Mouse (Mus musculus): ENCODE measurements around the gene Vps52. TPM values are rescaled to one million over a fixed set of nuclear protein-coding genes. Genes with fewer than 3 reads are reported as not detected.
A peak's percentile ranks its signal among the peaks of the same experiment; 100 is the strongest.
"Not testable (repeated sequence)": the region's sequence is repeated elsewhere in the genome, so short reads cannot be mapped to it uniquely, and the experiment has no call there.

Vps52 gene
- total RNA-seq, 1 experiment from 2014 or later, result 52.9 TPM

DNA sequence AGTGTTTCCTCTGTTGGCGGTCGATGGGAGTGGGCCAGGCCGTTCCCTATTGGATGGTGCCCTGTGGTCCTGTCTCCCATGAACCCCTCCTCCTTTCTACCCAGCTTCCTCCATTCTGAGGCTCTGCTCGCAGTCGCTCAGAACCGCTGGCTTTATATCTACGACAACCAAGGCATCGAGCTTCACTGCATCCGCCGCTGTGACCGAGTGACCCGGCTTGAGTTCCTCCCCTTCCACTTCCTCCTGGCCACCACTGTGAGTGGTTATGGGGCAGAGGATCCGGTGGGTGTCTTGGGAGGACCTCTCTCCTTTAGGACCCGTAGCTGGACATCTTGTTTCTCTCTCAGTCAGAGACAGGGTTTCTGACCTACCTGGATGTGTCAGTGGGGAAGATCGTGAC, 12.2 kb upstream of the Vps52 start:
- no peak for DNase-seq

DNA sequence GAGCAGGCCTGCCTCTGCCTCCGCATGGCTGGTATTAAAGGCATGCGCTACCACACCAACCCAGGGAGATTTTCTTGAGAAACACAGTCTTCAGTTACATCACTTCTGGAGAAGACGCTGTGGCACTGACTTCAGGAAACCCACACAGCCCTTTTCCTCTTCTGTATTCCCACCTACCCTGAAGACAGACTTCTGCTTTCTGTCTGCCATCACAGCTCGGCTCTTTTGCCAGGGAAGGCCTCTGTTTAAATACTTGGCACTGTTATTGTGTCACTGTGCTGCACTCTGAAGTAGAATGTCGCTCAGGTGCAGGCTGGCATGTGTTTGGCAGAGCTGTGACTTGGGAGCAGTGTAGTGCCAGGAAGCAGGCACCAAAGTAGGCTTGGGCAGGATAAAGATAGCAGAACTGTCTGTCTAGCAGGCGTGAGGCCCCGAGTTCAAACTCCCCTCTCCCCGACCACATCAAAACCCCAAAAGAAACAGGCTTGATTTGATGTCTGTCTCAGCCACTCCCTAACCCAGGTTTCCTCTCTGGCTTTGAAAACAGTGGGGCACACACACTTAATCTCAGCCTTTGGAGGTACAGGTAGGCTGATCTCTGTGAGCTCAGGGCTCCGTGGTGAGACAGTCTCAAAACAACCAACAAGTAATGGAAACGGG, 8.1 kb upstream of the Vps52 start:
- no peak for DNase-seq

DNA sequence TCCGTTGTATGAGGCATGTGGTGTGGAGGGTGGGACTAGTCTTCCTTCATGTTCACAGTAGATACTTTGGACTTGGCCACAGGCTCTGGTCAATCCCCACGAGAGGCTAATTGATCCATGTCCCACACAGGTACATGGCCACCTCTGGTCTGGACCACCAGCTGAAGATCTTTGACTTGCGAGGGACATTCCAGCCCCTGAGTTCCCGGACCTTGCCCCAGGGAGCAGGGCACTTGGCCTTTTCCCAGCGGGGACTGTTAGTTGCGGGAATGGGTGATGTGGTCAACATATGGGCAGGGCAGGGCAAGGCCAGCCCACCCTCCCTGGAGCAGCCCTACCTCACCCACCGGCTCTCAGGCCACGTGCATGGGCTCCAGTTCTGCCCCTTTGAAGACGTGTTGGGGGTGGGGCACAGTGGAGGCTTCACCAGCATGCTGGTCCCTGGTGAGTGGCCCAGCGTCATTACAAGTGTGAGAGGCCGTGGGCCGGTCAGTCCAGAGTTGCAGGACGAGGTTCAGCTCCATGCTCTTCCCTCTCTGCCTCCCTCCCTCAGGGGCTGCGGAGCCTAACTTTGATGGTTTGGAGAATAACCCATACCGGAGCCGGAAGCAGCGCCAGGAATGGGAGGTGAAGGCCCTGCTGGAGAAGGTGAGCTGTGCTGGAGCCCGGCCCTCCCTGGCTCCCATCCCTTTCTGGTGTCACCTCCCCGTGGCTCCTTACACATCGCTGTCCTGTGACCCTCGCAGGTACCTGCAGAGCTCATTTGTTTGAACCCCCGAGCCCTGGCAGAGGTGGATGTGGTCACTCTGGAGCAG, 7.3 kb upstream of the Vps52 start:
- no peak for DNase-seq

DNA sequence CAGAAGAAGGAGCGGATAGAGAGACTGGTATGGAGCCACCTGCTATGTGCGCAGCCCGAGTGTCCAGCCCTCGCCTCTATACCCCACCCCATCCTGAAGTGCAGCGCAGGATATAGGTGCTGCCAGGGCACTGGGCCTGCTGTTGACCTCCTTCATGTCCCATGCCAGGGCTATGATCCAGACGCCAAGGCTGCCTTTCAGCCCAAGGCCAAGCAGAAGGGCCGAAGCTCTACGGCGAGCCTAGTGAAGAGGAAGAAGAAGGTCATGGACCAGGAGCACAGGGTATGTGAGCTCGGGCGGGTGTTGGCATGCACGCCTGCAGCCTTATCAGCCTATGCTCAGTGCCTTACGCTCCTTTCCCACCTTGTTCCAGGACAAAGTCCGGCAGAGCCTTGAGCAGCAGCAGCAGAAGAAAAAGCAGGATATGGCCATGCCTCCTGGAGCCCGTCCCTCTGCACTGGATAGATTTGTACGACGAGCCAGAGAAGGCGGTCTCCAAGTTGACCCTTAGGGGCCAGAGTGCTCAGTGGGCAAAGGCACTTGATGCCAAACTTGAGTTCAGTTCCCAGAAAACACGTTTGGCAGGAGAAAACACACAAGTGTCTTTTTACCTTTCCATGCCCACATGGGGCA, 6.6 kb upstream of the Vps52 start:
- peak; percentile 61 for DNase-seq

DNA sequence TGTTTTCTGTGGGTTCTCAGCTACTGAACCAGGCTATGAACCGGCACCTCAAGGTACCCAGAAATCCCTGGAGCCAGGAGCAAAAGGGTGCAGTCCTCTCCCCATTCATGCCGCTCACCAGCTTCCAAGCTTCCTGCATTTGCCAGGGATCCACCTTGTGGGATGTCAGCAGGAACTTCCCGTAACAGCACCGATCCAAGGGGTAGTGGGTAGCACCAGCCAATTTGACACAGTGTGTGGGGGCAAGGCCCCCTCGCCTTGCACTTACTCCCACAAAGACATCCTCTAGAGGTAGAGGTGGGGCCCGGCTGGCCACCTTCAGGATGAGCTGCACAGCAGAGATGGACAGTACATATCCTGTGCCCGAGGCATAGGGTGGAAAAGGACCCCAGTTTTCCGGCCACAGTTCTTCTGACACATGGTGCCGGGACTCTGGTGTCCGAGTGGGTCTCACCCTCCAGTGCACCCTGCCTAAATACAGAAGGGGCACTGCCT, 5.4 kb upstream of the Vps52 start:
- no peak for DNase-seq

DNA sequence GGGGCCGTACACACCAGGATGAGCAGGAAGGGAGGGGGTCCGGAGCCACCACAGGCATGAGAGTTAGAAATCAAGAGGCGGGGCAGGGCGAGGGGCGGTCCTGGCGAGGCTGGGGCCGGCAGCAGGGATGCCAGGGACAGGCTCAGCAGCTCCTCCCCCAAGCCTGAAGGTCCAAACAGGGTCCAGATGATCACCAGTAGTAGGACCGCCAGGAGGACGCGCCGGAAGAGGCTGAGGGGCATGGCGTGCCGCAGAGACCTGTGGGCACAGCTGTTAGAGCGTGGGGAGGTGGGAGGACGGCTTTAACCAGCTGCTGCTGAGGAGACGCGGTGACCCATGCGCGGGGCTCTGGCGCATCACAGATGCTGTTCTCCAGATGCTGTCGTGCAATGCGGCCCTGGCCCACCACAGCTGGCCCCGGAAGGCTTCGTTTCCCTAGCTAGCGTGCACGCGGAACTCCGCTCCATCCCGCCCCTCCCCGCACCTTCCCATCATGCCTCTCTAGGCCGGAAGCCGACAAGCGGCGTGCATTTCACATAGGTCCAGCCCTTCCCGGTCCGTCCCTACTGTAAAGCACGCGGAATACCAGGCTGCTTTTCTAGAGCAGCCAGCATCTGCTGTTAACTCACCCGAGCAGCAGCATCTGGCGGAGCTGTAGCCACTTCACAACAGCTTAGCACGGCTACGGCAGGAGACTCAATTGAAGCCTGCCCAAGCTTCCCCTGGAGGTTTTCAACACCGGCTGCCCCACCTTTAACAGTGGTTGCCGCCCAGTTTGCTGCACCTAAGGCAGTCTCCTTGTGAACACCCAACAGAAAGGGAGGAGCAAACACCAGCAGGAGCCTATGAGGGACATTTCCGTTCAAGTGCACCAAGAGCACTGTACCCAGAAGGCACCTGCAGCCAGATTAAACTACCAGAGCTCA, 4.3 kb upstream of the Vps52 start, which contains the start of gene B3galt4:
B3galt4 (minus strand) TSS at position 468 of the 926 bp plus-strand sequence.
- DNase-seq, result peak; percentile 91

DNA sequence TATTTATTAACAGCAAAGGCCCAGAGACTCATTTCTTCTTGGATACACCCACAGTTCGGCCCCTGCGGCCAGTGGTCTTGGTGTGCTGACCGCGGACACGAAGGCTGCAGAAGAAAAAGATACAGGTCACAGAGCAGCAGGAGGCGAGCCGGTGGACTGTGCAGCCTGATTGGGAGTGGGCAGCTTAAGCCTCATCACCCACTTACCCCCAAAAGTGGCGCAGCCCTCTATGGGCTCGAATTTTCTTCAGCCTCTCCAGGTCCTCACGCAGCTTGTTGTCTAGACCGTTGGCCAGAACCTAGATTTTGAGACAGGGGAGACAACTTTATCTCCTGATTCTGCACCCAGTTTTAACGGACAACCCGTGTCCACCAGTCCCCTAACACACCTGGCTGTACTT, 3.6 kb upstream of the Vps52 start:
- DNase-seq, result not testable (repeated sequence)

DNA sequence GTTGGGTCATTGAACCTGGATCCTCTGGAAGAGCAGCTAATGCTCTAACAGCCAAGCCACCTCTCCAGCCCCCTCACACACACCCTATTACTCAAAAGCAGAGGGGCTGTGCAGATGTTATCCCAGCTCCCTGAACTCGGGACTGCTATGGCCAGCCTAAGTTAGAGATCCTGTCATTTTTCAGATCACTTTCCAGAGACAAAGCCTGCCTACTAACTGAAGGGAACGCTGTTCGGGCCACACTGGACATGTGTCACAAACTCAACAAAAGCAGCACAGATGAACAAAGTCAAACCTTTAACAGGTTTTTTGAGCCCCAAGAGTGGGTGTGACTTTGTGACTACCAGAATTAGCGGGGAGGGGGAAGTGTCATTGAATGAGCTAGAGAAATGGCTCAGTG, 2.7 kb upstream of the Vps52 start:
- DNase-seq, result no peak

DNA sequence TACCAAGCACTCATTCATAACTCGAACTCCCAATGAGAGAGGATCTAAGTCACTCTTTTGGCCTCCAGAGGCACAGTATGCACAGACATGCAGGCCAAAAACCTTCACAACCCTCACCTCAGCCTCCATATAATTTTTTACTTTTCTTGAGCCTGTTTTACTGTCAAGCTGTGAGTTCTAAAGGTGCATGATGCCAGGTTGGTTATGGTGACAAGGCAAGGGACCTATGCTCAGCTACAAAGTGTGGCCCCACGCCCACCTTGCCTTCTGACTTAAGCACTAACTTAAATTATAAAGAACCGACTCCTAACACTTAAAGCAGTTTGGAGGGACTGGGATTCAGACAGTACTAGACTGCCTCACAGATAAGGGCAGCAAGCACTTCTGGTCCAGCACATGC, 2.3 kb upstream of the Vps52 start:
- no peak for DNase-seq

DNA sequence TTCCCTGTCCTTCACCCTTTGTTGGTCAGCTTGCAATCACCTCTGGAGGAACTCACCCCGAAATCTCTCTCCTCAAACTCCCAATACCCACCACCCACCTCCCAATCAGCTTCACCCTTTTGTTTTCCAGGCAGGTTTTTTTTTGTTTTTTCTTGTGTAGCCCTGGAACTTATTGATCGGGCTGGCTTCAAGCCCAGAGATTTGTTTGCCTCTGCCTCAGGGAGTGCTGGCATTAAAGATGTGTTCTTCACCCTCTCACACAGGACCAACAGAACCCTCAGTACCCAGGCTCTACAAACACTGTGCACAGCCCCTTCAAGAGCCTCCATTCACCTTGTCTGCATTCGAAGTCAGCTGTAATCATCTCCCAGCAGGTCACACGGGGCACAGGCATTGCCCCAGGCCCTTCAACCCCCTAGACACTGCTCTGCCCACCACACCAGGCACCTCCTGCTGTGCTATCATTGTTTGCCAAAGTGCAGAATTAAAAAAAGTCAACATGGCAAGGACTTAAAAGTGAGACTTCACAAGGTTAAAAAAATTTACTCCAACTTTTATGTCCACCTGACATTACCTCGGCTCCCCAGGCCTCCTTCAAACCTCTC, 1.5 kb upstream of the Vps52 start:
- DNase-seq, result no peak

DNA sequence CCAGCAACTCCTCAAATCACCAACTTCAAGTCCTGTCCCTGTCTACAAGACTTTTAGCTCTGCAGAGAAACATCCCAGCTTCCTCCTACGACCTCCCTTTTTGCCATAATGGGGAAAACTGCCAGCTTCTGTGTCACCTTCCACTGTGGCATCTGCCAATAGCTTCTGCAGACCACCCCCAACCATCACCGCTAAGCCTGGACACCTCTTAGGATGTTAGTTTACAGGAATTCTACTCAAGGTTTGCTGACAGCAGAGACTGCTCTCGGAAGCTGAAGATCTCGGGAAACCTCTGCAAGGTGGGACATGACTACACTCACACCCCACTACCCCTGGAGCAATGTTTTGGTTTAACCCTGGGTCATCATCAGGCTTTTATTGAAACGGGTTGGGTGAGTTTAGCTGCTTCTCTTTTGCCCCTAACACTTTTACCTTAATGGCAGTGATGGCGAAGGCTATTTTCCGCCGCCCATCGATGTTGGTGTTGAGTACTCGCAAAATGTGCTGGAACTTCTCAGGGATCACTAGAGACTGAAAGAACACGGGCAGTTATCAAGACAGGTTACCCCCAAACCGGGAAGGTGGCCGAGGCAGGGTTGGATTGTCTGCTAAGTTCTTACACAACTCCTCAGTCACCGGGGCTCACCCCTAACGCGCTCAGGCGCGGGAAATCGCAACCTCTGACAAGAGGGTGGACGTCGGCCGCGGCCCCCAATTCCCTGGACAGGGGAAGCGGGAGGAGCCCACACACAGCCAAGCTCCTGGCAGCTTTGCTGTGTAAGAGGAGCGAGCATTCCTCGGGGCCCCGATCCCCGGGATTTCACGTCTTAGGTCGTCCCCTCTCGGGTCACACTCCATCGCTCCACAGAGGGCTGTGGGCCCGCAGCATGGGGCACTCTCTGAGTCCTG, 712 bp upstream of the Vps52 start:
- DNase-seq, result peak; percentile 64

DNA sequence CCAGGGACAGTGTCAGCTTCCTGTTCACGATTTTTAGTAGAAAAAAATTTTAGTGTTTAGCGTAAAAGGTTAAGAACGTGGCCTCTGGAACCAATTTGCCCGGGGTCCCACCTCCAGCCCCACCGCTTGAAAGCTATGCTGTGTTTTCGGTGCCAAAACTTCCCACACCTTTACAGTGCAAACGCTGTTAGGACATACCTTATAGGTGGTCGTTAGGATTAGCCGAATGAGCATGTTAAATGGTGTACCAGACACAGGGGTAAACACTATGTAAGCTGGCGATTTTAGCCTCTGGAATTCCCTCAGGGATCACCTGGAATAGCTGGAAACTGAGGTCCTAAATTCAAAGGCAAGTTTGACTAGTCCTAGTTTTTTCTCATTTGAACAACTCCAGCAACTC, 724 bp downstream of the Vps52 start:
- no peak for DNase-seq

DNA sequence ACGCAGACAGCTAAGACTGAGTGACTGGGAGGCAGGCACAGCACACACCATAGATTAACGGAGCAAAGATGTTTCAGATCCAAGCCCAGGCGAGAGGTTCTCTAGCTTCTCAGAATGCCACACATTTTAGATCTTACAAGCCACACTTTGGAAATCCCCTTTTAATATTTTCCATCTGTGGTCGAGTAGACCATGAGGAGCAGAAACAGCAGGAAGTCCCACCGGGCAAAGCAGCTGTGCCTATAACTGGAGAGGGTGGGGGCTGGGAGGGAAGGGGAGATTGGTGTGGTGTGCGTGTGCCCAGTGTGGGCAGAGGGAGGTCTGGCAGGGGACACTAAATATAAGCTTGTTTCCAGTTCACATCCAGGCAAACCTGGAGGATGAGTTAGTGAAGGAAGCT, 1.9 kb downstream of the Vps52 start:
- DNase-seq, result no peak

DNA sequence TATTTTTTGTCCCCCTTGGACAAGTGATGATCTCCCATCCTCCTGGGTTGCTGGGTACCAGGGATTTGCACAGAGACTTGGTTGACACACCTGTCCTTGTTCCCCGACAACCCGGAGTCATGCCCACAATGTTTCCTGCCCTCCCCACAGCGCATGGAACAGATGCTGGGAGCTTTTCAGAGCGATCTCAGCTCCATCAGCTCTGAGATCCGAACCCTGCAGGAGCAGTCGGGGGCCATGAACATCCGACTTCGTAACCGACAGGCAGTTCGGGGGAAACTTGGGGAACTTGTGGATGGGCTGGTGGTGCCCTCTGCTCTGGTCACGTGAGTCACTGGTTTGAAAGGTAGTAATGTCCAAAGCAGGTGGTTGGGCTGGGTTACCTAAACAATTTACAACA, 2.8 kb downstream of the Vps52 start:
- DNase-seq, result no peak

DNA sequence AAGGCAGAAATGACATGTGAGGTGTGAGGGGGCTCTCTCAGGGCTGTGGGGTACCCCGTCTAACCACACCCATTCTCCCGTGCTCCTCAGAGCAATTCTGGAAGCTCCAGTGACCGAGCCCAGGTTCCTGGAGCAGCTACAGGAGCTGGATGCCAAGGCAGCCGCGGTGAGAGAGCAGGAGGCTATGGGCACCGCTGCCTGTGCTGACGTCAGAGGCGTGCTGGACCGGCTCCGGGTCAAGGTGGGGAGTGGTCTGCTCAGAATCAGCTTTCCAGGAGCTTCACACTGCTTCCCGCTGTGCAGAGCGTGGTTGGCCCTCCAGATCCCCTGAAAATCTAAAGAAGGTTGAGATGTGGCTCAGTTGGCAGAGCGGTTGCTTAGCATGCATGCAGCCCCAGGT, 3.5 kb downstream of the Vps52 start:
- no peak for DNase-seq

DNA sequence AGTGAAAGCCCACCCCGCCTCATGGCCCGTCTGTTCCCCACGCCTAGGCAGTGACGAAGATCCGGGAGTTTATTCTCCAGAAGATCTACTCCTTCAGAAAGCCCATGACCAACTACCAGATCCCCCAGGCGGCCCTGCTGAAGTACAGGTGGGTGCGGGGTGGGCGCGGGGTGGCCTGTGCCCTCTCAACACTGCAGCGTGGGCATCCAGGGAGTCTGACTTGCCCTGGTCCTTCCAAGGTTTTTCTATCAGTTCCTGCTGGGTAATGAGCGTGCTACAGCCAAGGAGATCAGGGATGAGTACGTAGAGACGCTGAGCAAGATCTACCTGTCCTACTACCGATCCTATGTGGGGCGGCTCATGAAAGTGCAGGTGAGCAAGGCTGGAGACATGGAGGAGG, 4.3 kb downstream of the Vps52 start:
- no peak for DNase-seq

DNA sequence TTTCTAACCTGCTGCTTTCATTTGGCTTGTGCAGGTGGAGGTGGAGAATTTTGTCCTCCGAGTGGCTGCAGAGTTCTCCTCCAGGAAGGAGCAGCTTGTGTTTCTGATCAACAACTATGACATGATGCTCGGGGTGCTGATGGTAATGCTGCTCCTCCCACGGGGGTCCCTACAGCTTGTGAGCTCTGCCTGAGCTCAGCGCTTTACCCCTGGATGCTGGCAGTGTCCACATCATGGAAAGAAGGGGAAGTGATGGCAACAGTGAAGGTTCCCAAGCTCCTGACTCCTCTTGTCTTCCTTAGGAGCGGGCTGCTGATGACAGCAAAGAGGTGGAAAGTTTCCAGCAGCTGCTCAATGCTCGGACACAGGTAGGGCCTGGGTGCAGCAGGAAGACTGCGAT, 7.3 kb downstream of the Vps52 start:
- DNase-seq, result no peak

DNA sequence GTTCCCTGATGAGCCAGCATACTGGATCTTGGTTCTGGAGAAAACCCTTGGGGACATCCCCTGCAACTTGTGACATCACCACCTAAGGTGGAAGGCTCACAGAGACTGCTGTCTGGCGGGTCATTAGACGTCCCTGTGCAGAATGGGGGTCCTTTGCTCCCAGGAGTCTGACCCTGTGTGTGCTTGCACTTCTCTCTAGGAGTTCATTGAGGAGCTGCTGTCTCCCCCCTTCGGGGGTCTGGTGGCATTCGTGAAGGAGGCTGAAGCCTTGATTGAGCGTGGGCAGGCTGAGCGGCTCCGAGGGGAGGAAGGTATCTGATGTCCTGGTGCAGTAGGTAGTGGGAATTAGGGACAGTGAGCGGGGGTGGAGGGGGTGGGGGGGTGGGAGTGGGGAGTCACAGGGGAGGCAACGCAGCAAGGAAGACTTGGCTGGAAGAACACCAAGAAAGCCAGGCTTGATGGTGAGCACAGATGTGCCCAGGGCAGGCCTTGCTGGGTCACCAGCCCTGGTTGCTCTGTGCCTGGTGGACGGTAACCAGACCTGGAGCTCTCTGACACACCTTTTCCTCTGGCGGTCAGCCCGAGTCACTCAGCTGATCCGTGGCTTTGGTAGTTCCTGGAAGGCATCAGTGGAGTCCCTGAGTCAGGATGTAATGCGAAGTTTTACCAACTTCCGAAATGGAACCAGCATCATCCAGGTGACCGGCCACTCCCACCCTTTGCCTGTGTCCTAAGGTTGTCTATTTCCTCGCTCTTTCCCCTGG, 9.7 kb downstream of the Vps52 start:
- no peak for DNase-seq

DNA sequence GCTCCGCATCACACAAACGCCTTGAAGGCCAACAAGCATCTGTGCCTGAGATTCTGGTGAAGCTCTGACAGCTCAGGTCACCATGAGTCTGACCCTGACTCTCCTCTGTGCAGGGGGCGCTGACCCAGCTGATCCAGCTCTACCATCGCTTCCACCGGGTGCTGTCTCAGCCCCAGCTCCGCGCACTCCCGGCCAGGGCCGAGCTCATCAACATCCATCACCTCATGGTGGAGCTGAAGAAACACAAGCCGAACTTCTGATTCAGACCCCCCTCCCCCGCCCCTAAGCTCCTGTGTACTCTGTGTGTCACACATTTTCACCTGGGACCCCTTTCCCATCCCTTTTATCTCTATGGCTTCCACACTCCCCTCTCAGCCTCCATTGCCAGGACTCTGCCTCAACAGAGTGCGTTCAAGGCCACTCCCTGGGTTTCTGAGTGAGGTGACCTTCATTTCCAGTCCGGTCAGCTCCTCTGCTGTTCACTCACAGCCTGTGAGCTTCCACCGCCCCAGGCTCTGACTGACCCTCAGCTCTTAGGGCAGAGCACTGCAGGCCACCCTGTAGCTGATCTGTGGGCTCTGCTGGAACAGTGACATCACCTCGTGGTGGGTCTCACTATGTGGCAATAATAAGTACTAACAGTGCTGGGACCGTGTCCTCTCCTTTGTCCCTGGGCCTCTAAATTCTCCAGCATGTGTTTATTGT, 10.4 kb downstream of the Vps52 start:
- peak; percentile 61 for DNase-seq

All from adrenal gland, postnatal 14 days (tissue).